Mouse (Mus musculus): Measurements from ENCODE around the gene Sox18.

The Sox18 gene

GRCm38 (mm10) chr2:181646626-181647472 lies 24.6 kb downstream of the Sox18 start:
- no peak for DNase-seq (ENCODE audit: low spot score in 2 of 2)

GRCm38 (mm10) chr2:181645666-181646065 lies 25.8 kb downstream of the Sox18 start:
- DNase-seq (ENCODE audit: low spot score in 2 of 2), result no peak

- DNase-seq (ENCODE audit: low spot score in 2 of 2), result peak; percentile 19 to 40
These were observed 27.1 kb downstream of the Sox18 start for GRCm38 (mm10) chr2:181644361-181644760.

- DNase-seq (ENCODE audit: low spot score in 2 of 2), result no peak
These were observed 35.6 kb downstream of the Sox18 start for GRCm38 (mm10) chr2:181635865-181636264.

- no peak for DNase-seq (ENCODE audit: low spot score in 2 of 2)
These were observed 38.8 kb downstream of the Sox18 start for GRCm38 (mm10) chr2:181632624-181633023.

GRCm38 (mm10) chr2:181628471-181628870 lies 43.0 kb downstream of the Sox18 start:
- DNase-seq (ENCODE audit: low spot score in 2 of 2), result no peak

GRCm38 (mm10) chr2:181623401-181623800 lies 48.0 kb downstream of the Sox18 start:
- DNase-seq (ENCODE audit: low spot score in 2 of 2), result no peak
